Mouse (Mus musculus): ENCODE data around the gene Fermt2.

Gene Fermt2

DNA sequence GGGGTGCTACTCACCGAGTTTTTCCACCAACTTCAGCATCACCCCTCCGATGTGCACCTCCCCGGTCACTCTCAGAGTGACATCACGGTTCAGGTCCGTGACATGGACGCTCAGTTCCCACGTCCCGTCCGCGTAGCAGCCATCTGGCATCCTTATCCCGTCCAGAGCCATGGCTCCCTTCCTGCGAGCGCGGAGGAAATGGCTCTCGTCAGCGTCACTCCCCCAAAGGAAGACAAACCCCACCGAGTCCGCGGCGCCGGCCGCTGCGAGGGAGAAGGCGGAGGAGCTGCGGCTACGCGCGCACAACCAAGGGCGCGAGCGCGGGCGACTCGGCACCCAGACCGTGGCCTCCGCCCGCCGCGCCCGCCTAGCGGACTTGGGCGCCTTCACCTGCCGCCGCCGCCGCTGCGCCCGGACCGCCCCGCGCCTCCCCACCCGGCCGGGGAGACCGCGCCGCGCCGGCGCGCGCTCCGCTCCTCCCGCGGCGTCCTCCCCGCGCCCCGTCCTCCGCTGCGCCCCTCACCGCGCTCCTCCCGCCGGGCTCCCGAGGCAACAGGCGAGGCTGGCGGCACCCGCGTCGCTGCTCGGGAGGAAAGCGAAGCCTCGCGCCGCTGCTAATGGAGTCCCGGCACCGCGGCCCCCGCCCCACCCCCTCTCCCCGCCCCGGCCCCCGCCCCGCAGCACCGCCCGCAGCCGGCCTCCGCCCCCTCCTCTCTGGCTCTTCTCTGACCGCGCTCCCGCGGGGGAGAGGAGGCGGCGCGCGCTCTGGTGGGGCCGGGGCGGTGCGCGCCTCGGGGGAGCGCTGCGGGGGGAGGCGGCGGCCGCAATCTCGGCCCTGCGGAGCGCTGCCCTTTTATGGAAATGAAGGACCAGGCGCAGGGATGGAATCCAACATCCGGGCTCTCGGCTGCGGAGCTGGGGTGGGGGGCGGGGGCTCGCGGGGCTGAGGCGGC lies at the start of gene Fermt2:
Fermt2 (minus strand) TSS at position 708 of the 953 bp plus-strand sequence.
- DNase-seq, result peak; percentile 72

DNA sequence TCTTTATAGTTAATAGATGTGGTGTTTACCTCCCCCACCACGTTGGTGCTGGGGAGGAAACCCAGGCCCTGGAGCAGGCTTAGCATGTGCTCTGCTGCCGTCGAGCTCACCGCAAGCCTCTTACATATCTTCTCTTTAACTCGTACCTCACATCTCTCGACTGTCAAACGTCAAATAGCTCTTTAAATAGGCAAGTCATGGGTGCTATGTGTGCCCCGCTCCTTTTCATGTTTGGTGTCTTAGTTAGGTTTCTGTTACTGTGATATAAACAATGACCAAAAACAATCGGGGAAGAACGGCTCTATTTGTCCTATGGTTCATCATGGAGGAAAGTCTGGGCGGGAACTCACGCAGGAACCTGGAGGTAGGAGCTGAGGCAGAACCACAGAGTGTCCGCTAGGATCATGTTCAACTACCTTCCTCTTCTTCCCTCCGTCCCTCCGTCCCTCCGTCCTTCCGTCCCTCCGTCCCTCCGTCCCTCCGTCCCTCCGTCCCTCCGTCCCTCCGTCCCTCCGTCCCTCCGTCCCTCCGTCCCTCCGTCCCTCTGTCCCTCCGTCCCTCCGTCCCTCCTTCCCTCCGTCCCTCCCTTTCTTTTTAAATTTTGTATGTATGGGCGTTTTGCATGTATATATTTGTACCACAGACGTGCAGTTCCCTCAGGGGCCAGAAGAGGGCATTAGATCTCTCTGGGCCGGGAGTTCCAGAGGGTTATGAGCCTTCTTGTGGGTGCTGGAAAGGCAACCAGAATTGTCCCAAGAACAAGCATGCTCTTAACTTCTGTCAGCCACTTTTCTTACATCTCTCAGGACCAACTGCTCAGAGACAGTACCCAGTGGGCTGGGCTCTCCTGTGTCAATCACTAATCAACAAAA lies 36.4 kb upstream of the Fermt2 start:
- peak; percentile 45 for DNase-seq

DNA sequence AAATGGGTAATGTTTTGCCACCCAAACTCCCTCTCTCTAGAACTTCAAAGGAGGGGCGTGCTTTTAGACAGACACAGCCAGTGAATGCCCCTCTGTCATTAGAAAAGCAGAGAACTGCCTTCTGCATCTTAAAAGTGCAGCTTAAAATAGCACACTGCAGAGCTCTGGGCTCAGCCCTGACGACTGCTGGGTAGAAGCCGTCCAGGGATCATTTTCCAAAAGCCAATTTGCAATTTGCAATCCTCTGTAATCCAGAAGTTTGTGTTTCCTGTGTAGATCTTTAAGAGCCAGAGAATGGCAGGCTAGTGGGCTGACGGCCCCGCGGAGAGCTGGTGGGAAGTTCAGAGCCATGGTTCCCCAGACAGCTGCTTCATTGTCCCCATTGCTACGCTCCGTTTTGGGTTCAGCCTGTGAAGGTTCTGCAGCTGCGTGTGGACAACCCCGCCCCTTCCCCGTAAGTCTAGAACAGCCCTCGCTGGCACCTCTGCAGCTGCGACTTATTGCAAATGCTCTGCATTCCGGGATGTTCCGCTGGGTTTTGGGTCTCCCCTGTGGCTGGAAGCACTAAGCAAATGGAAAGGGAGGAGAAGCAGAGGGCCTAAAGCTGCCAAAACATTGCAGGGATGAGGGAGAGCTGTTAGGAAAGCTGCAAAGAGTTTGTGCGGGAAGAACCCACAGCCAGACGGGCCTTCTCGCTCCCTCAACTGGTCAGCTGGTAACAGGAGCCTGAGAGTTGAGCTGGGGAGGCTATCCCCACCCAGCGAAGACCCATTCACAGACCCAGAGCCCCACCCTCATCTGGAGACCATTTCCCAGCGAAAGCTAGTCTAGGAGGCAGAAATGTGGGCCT lies 35.5 kb upstream of the Fermt2 start:
- DNase-seq, result no peak

DNA sequence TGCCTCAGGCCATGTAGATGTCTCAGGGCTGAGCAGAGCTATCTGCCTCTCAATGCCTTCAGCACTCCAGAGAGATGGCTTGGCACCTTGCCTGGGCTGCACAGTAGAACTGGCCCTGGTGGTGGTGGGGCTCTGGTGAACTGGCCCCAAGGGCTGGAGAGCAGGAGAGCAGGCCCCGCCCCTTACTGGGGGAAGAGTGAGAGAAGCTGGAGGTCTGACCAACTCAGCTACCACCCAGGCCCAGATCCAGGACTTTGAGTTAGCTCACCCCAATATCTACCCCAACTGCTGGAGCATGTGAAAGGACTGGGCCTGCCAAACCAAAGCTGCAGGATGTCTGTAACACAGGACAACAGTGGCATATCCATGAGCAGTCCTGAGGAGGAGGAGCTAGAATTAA lies 33.7 kb upstream of the Fermt2 start:
- no peak for DNase-seq

DNA sequence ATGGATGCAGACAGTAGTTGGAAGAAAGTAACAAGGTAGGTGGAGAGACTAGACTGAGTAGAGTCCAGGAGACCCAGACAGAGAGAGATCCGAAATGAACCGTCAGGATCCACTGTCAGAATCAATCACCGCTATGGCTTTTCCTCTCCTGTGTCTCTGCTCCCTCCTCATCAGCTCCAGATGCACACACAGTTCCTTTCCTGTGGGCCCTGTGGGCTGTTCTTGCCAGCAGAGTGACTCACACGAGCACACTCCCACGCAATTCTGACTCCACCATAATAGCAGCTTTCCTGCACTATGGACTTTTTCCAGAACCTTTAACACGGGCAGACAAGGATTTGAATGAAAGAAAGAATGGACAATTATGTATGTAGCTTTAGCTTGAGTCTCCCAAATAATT lies 31.8 kb upstream of the Fermt2 start:
- DNase-seq, result no peak

DNA sequence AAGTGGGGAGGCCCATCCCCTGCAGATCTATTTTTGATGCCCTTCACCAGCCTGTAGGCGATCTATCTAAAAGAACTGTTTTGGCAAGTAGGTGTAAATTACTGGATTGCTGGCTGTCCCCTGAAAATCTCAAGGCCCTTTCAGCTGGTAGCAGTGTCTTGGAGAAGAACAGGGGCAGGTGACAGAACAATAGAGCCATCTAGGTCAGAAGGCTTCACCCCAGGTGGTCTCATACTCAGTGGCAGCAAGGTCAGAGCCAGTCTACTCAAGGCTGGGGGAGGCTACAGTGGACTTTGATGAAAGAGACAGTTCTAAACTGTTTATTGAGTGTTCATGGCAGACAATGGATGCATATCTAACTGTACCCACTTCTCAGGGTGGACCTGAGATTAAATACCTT lies 29.1 kb upstream of the Fermt2 start:
- DNase-seq, result no peak

DNA sequence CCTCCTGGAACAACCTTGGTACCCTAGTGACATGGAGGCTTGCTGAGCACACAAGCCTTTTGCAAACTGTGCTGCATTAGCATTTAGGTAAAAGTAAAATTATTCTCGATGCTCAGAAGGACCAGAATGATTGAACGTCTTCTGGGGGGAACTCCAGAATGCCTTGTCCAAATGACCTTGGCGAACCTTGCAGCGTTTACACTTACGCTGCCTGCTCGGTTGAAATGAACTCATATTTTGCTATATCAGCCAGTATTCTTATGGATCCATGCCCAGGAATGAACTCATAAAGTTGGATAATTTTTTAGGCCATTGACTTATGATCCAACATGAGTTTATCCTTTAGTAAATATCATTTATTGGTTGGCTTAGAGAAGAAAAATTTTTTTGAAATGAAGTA lies 24.4 kb upstream of the Fermt2 start:
- DNase-seq, result no peak

DNA sequence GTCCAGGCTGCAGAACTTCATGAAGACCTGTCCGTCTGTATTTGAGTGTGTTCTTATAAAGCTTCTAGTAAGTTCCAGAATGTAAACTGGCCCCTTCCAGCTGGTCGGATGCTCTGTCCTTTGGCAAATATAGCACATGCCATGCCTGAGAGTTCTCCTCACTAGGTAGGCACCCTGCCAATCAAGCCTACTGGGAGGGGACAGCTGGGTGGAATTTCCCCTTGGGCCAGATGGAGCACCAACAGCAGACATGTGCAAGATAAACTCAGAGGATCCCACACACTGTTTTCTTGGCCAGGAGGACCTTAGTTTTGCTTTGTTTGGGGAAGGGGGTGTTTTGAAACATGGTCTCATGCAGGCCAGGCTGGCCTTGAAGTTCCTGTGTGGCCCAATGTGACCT lies 23.9 kb upstream of the Fermt2 start:
- DNase-seq, result no peak

DNA sequence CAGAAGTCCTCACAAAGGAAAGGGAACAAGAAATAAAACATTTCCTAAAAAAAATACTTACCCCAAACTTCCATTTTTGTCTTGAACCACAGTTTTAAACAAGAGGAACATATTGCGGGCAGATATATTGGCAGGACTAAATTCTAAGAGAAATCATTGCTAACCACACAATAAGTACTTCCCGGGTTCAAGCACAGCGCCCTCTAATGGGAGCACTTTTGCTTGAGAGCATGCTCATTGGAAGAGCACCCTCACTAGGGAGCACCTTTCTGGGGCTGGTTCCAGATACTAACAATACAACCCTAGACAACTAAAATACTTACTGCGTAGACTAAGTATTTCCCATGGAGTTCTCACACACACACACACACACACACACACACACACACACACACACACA lies 22.5 kb upstream of the Fermt2 start:
- DNase-seq, result no peak

DNA sequence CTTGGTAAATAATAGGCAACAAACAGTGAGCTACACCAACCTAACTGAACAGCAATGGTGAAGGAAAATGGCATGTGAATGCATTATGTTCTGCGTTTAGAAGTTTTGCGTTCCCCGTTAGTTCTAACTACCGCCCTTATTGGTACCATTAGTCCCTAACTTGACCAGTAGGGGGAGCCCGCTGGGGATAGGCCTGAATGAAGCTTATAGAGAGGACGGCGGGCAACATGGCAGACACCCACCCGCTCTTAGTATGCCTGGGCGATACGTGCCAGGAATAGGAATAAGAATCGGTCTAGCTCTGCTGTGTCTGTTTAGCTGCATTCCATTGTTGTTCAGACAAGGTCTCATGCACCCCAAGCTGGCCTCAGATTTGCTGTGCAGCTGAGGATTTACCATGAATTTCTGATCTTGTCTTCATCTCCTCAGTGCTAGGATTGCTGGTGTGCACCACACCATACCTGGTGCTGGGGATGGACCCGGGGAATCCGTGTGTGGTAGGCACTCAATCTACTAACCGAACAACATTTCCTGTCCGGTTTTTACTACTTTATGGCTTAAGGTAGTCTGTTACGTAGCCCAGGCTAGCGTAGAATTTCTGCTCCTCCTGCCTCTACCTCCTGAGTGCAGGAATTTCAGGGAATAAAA lies 21.3 kb upstream of the Fermt2 start:
- DNase-seq, result no peak

DNA sequence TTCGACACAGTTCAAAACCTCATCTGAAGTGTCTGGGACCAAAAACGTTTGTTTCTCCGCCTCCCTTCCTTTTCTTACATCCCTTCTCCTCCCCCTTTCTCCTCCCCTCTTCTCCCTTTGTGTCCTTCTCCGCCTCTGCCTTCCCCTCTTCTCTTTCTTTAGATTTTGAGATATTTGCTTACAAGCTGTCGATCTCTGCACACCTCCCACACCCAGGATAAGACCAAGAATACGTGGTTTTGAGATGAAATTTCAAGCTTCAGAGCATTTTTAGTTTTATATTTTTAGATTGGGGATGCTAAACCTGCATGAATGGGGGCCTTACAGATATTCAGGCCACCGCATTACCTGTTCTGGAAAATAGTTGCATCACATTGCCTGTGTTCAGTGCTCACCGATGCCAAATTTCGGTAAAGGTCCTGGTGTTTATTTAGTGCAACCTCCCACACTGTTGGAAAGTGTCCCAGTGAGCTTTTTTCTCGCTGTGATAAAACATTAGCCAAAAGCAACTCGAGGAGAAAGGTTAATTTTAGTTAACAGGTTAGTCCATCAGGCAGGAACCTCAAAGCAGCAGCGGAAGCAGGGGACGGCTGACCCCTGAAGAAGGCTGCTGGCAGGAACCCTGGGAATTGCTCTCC lies 20.2 kb upstream of the Fermt2 start:
- no peak for DNase-seq

DNA sequence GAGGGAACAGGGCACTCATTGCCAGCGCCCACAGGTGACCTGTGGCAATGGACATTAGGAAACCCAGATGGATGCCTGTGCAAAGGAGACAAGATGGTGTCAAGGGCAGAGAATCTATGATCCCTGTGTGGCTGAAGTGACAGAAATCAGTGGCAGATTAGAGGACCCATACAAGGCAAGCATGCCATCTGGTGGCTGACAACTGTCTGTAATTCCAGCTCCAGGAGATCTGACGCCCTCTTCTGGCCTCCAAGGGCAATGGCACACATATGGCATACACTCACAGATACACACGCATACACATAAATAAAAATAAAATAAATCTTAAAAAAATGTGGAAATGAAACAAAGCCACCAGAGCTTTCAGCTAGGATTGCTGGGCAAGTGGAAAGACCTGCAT lies 18.2 kb upstream of the Fermt2 start:
- DNase-seq, result no peak

DNA sequence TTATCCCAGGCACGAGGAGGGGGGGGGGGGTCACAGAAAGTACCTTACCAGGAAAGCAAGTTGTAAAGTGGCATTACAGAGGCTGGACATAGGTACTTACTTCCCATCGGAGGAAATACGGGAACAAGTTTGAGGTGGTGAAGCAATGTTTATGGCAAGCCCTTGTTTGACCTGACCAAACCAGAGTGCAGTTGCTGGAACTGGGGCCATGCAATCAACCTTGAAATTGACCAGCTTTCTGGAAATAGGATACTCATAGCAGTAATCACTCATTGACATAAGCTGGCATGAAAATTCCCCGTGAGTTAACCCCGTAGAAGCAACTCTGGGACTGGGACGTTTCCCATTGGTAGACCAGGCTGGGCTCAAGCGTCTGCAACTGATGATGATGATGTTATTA lies 15.0 kb upstream of the Fermt2 start:
- no peak for DNase-seq

DNA sequence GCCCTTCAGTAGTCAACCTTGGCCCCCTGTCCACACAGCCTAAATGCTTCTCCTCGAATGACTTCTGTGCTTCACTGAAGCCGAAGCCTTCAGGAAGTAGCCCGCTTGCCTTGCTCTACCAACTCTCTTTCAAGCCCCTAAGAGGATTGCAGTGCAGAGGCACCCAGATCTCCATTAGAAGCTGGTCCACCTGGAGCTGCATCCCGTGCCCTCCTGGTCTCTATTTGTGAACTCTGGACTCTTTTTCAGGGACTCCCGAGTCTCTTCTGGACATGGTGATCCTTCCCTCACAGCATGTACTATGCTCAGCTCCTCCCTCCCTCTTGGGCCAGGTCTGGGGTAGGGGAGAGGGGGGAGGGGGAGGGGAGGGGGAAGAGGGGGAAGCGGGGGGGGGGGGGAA lies 14.1 kb upstream of the Fermt2 start:
- no peak for DNase-seq

DNA sequence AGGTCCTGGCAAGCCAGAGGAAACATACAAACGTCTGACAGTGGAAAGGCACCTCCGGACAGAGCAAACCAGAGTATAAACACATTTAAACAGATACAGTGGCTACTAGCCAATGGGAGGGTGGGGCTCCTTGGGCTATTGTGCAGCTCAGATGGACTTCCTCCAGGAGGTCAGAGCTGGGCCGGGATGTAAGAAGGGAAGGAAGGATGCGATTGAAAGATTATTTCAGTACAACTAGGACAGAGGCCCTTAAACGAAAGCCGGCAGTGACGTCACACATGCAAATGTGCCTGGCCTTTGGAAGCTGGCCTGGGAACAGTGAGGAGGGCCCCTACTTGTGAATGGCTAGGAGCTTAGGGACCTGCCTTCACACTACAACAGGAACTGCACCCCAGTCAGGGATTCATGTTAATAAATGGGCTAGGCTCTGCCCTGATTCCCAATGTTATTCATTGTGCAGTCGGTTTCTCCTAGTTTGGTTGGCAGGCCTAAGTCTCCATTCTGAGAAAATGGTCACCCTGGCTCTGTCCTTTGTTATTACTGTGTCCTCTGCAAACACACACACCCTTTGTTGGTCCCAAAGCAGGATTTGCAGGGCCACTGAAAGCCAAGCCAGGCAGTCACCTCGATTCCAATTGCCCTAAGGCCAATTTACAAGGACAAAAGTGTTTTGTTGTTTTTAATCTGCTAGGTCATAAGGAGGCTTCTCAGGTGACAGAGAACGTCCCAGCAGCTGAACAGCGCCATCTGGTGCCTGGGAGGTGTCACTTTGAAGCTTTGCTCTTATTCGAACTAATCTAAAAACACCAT lies 9.9 kb upstream of the Fermt2 start:
- peak; percentile 37 for DNase-seq

DNA sequence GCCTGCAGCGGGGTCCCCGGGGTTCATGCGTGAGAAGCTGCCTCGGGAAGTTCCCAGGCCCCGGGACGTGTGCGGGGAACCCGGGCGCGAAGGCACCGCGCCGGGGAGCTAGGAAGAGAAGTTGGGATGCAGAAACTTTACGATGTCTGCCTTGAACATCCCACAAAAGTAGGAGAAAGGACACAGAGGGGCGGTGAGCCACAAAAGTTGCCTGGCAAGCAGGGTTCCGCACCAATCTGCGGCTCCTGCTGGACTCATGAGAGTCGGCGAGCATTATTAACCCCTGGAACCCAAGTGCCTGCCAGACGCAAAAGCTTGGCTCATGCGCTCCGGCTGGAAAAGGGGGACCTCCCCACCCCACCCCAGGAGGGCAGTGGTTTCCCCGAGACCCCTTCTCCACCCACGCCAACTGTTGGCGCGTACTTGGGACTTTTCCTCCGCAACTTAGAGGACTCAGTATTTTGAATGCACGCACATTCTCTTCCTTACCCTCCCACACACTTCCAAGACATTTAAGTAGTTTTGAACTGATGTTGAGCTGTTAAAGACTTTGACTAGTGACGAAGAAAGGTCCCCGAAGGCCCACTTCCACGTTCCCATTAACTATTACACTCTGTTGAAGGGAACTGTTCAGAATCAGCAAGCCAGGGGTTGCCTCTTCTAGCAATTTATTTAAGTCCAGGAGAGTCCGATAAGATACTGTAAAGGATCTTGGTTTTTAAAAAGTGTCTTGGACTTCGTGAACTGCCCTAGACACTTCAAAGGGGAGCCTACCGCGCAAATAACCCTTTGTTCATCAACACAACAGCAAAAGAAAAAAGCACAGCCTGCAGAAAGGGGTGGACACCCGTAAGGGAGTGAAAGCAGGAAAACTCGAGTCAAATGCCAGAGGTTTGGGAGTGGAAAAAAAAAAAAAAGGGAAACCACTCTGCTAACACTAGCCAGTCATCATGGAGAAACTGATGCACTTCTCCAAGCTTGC lies 737 bp upstream of the Fermt2 start:
- peak; percentile 46 for DNase-seq

DNA sequence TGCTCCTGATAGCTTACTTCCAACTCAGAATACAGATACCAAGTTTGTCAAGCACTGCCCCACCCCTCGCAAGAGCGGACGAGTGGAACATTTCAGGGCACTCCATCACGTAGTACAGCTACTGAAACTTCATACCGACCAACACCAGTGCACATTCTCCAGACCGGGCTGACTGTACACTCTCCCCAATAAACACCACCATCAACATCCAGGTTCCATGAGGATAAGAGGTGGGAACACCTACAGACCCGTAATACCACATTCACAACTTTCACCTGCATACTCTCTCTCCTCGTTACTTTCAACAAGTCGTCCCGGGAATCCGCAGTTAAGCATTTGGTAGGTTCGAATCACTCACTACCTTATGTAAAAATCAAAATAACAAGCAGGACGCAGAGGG lies 1.1 kb downstream of the Fermt2 start:
- peak; percentile 17 for DNase-seq

DNA sequence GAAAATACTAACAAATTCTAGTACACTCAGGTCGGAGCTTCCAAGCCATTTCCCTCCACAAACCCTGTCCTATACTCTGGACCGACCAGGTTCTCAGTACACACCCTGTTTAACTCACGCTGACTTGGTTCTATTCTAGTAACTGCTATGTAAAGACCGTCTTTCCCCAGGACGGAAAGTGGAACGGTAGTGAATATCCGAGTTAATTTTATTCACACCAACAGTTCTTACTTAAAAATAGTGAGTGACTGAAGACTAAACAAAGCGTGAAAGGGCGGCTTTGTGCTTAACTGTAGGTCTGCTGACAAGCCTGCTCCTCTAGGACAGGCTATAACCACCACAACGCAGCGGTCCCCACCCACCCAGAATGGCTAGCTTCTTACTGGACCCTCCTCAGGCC lies 14.1 kb downstream of the Fermt2 start:
- DNase-seq, result no peak

DNA sequence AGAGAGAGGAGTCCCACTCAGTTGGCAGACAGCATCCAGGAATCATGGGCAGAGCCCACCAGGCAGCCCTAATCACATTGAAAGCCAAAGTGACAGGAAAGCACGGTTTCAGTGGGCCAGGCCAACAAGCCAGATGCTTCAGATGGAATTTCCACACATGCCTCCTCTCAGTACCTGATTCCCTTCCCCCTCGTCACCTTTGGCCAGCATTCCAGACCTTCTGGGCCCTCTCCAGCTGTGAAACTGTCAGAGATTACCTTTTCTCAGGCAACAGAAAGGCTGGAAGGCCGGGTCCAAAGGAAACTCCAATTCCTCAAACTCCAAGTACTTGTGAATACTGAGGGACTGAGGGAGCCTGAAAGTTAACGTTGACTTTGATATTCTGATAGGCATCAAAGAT lies 19.1 kb downstream of the Fermt2 start:
- no peak for DNase-seq

DNA sequence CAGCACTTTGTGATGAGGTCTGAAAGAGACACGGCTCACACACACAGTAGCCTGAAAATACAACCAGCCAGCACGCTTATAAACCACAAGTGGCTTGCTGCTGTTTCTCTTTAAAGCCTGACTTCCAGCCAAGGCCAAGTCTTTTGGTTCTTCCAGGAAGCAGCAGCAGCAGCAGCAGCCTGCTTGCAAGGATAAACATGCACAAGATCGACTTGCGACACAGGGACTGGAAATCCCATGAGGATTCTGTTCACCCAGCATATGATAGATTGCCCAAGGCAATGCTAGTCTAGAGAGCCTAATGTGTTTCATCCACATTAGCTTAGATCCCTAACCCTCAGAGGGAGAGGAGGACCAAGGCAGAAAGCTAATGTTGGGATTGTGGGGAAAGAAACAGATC lies 22.0 kb downstream of the Fermt2 start:
- DNase-seq, result no peak
